Mouse (Mus musculus): Measurements from ENCODE around the gene Pik3c2b. TPM values are rescaled to one million over a fixed set of nuclear protein-coding genes. Genes with fewer than 3 reads are reported as not detected.

The Pik3c2b gene
- polyA plus RNA-seq, 1 experiment: 0.07 TPM

GRCm38 (mm10) chr1:133078338-133078727, 32.9 kb downstream of the Pik3c2b start:
- no peak overlapping the region for H3K4me3 ChIP-seq (ENCODE audit: insufficient read depth, low read length)

GRCm38 (mm10) chr1:133079509-133079908, 34.0 kb downstream of the Pik3c2b start:
- Histone ChIP-seq H3K4me3 (ENCODE audit: insufficient read depth, low read length) (no peak overlapping the region), H3K27ac (ENCODE audit: insufficient read depth, low read depth, low read length) (no peak overlapping the region), H3K4me1 (ENCODE audit: control insufficient read depth, insufficient read depth, low read length) (peaks cover 5% of the 10 kb centered on the region)
- TF ChIP-seq CTCF (IDR thresholded peaks at IDR 0.05; ENCODE audit: low read depth, low read length) (no peak), POLR2A (IDR thresholded peaks at IDR 0.05; ENCODE audit: borderline replicate concordance, low read depth, low read length) (no peak)

More at GRCm38 (mm10) chr1:133078338-133078727, 32.9 kb downstream of the Pik3c2b start:
- no peaks in the 10 kb centered on the region; the same call in 1 of the 2 replicates for H3K4me1 ChIP-seq (ENCODE audit: control insufficient read depth, insufficient read depth, low read length)
- no peak overlapping the region for H3K27ac ChIP-seq (ENCODE audit: insufficient read depth, low read depth, low read length)
- no peak for TF ChIP-seq CTCF (IDR thresholded peaks at IDR 0.05; ENCODE audit: low read depth, low read length)

GRCm38 (mm10) chr1:133080079-133080561, 34.7 kb downstream of the Pik3c2b start:
- Histone ChIP-seq H3K4me3 (ENCODE audit: insufficient read depth, low read length) (no peak overlapping the region), H3K4me1 (ENCODE audit: control insufficient read depth, insufficient read depth, low read length) (peaks cover 5% of the 10 kb centered on the region), H3K27ac (ENCODE audit: insufficient read depth, low read depth, low read length) (no peak overlapping the region)
- no peak for TF ChIP-seq CTCF (IDR thresholded peaks at IDR 0.05; ENCODE audit: low read depth, low read length)

GRCm38 (mm10) chr1:133080717-133081116, 35.2 kb downstream of the Pik3c2b start:
- no peak for TF ChIP-seq CTCF (IDR thresholded peaks at IDR 0.05; ENCODE audit: low read depth, low read length)
- no peak for TF ChIP-seq POLR2A (IDR thresholded peaks at IDR 0.05; ENCODE audit: borderline replicate concordance, low read depth, low read length)
- Histone ChIP-seq H3K27ac (ENCODE audit: insufficient read depth, low read depth, low read length) (no peak overlapping the region), H3K4me1 (ENCODE audit: control insufficient read depth, insufficient read depth, low read length) (peaks cover 5% of the 10 kb centered on the region), H3K4me3 (ENCODE audit: insufficient read depth, low read length) (no peak overlapping the region)

- TF ChIP-seq CTCF (IDR thresholded peaks at IDR 0.05; ENCODE audit: low read depth, low read length) (no peak), POLR2A (IDR thresholded peaks at IDR 0.05; ENCODE audit: borderline replicate concordance, low read depth, low read length) (no peak)
- Histone ChIP-seq H3K27ac (ENCODE audit: insufficient read depth, low read depth, low read length) (no peak overlapping the region), H3K4me3 (ENCODE audit: insufficient read depth, low read length) (no peak overlapping the region), H3K4me1 (ENCODE audit: control insufficient read depth, insufficient read depth, low read length) (peaks cover 5% of the 10 kb centered on the region)
These were observed 37.6 kb downstream of the Pik3c2b start for GRCm38 (mm10) chr1:133083003-133083546.

- no peak overlapping the region for H3K27ac ChIP-seq (ENCODE audit: insufficient read depth, low read depth, low read length)
- no peak overlapping the region for H3K4me3 ChIP-seq (ENCODE audit: insufficient read depth, low read length)
- H3K4me1 ChIP-seq (ENCODE audit: control insufficient read depth, insufficient read depth, low read length): peaks cover 5% of the 10 kb centered on the region
- no peak for TF ChIP-seq POLR2A (IDR thresholded peaks at IDR 0.05; ENCODE audit: borderline replicate concordance, low read depth, low read length)
- TF ChIP-seq CTCF (IDR thresholded peaks at IDR 0.05; ENCODE audit: low read depth, low read length): no peak
These were observed 38.6 kb downstream of the Pik3c2b start for GRCm38 (mm10) chr1:133083942-133084625.

- H3K4me3 ChIP-seq (ENCODE audit: insufficient read depth, low read length): no peak overlapping the region
- H3K27ac ChIP-seq (ENCODE audit: insufficient read depth, low read depth, low read length): no peak overlapping the region
- H3K4me1 ChIP-seq (ENCODE audit: control insufficient read depth, insufficient read depth, low read length): peaks cover 5% of the 10 kb centered on the region
- TF ChIP-seq POLR2A (IDR thresholded peaks at IDR 0.05; ENCODE audit: borderline replicate concordance, low read depth, low read length) (no peak), CTCF (IDR thresholded peaks at IDR 0.05; ENCODE audit: low read depth, low read length) (no peak)
These were observed 39.4 kb downstream of the Pik3c2b start for GRCm38 (mm10) chr1:133084708-133085416.

GRCm38 (mm10) chr1:133085417-133085742, 39.9 kb downstream of the Pik3c2b start:
- Histone ChIP-seq H3K4me1 (ENCODE audit: control insufficient read depth, insufficient read depth, low read length) (peaks cover 5% of the 10 kb centered on the region), H3K4me3 (ENCODE audit: insufficient read depth, low read length) (no peak overlapping the region), H3K27ac (ENCODE audit: insufficient read depth, low read depth, low read length) (no peak overlapping the region)
- TF ChIP-seq POLR2A (IDR thresholded peaks at IDR 0.05; ENCODE audit: borderline replicate concordance, low read depth, low read length): no peak
- no peak for TF ChIP-seq CTCF (IDR thresholded peaks at IDR 0.05; ENCODE audit: low read depth, low read length)

GRCm38 (mm10) chr1:133086804-133087203, 41.3 kb downstream of the Pik3c2b start:
- Histone ChIP-seq H3K4me1 (ENCODE audit: control insufficient read depth, insufficient read depth, low read length) (peaks cover 5% of the 10 kb centered on the region), H3K4me3 (ENCODE audit: insufficient read depth, low read length) (no peak overlapping the region), H3K27ac (ENCODE audit: insufficient read depth, low read depth, low read length) (no peak overlapping the region)
- TF ChIP-seq POLR2A (IDR thresholded peaks at IDR 0.05; ENCODE audit: borderline replicate concordance, low read depth, low read length) (no peak), CTCF (IDR thresholded peaks at IDR 0.05; ENCODE audit: low read depth, low read length) (no peak)

Measured in bone marrow macrophage, adult 2 months (primary cell).